Mouse (Mus musculus) lung, postnatal 25 days (tissue): ENCODE data around the gene Pla2g7.

Experiments used
- DNase-seq: peaks from one replicate; pipeline ENCODE4 v3.0.0; 2022; ENCODE audit warnings: low spot score

Gene Pla2g7

GRCm38 (mm10) chr17:43645136-43645535 is 77.2 kb downstream of the Pla2g7 start:
- DNase-seq, result no peak

- DNase-seq, result no peak
These were observed 79.0 kb downstream of the Pla2g7 start for GRCm38 (mm10) chr17:43646925-43647324.

GRCm38 (mm10) chr17:43649641-43650436 is 81.9 kb downstream of the Pla2g7 start:
- DNase-seq, result no peak

- no peak for DNase-seq
These were observed 83.6 kb downstream of the Pla2g7 start for GRCm38 (mm10) chr17:43651314-43652046.
